Mouse (Mus musculus) thymus, adult 2 months (tissue): ENCODE measurements around the gene Nfya.

Experiments
- CTCF ChIP-seq: fragments of 200-500 bp; IDR thresholded peaks from 2 replicates; pipeline ENCODE4 v1.5.1; 2012; ENCODE audit warnings: mild to moderate bottlenecking, control low read depth, low read length, moderate library complexity, borderline replicate concordance; ENCODE audit not compliant: control insufficient read depth, poor library complexity, insufficient read depth; ENCODE audit errors: extremely low read depth
- POLR2A ChIP-seq: fragments of 200-500 bp; IDR thresholded peaks from 2 replicates; pipeline ENCODE4 v1.6.1; 2012; ENCODE audit warnings: mild to moderate bottlenecking, low read length, control low read depth, moderate library complexity; ENCODE audit not compliant: control insufficient read depth, poor library complexity, insufficient read depth; ENCODE audit errors: extremely low read depth

GRCm38 (mm10) chr17:48409380-48410298 lies at the start of gene Nfya, which contains the start of gene Oard1:
- peak; percentile 69 for TF ChIP-seq POLR2A
- peak; percentile 8; the same call in 1 of the 2 replicates for TF ChIP-seq CTCF
